In genomic region chr9:15211876-15212275, GRCm38 (mm10) we compare ENCODE assay signal across 12 mouse cellular contexts. TPM values are rescaled to one million over a fixed set of nuclear protein-coding genes. Genes with fewer than 3 reads are reported as not detected.
A peak's percentile ranks its signal among the peaks of the same experiment; 100 is the strongest.
DNase-seq lines count a peak whose midpoint lies in the region; ATAC-seq lines count a peak whose summit lies in the region.
"Had no signal": no experiment of that assay in that cellular context is flagged by ENCODE, and none has a peak within 500 bp of the region (broad histone marks: within the 10 kb centered on the region; RNA-seq: fewer than 3 reads in every experiment).

No protein-coding gene starts in this region.

- no peaks in the 10 kb centered on the region for H3K9me3 ChIP-seq in kidney, embryonic 16.5 days (ENCODE audit: low read length)
- H3K9me3 ChIP-seq: embryonic facial prominence, embryonic 15.5 days; hindbrain, embryonic 15.5 days had no signal

- H3K4me1 ChIP-seq in kidney, embryonic 16.5 days (ENCODE audit: insufficient read depth, low read length), result no peaks in the 10 kb centered on the region
- H3K4me1 ChIP-seq: embryonic facial prominence, embryonic 15.5 days; hindbrain, embryonic 15.5 days had no signal

- no peak overlapping the region for H3K27ac ChIP-seq in kidney, embryonic 16.5 days (ENCODE audit: low read length)
- H3K27ac ChIP-seq: embryonic facial prominence, embryonic 15.5 days; hindbrain, embryonic 15.5 days had no signal

- ATAC-seq in kidney, embryonic 16.5 days (ENCODE audit: low FRiP score, low TSS enrichment), result no peak
- ATAC-seq in erythroblast, adult 5-6 weeks (replicated peaks; ENCODE audit: low FRiP score, poor library complexity, severe bottlenecking), result no peak

- peak; percentile 61 to 69 for DNase-seq in cerebellum, postnatal 14 days
- DNase-seq in cerebellum, adult 9-10 months, result no peak
- DNase-seq in kidney, adult 9 months, result peak; percentile 37
- peak; percentile 23 for DNase-seq in lung, postnatal 10 days
- DNase-seq in lung, postnatal 4 days, result no peak
- peak; percentile 29 for DNase-seq in forelimb bud, embryonic 11.5 days (ENCODE audit: low read depth, low spot score)
- DNase-seq: thymus, adult 18-20 months had no signal

- H3K36me3 ChIP-seq in kidney, embryonic 16.5 days (ENCODE audit: insufficient read depth, low read length), result no peaks in the 10 kb centered on the region
- H3K36me3 ChIP-seq: embryonic facial prominence, embryonic 15.5 days; hindbrain, embryonic 15.5 days had no signal

- no peaks in the 10 kb centered on the region for H3K27me3 ChIP-seq in kidney, embryonic 16.5 days (ENCODE audit: insufficient read depth, low read length)
- H3K27me3 ChIP-seq: embryonic facial prominence, embryonic 15.5 days; hindbrain, embryonic 15.5 days had no signal

- no peak overlapping the region for H3K4me3 ChIP-seq in kidney, embryonic 16.5 days (ENCODE audit: low read length)
- H3K4me3 ChIP-seq: embryonic facial prominence, embryonic 15.5 days; hindbrain, embryonic 15.5 days had no signal

- no peak overlapping the region for H3K4me2 ChIP-seq in kidney, embryonic 16.5 days (replicated peaks; ENCODE audit: low read depth, low read length)
- H3K4me2 ChIP-seq: embryonic facial prominence, embryonic 15.5 days; hindbrain, embryonic 15.5 days had no signal

- WGBS in kidney, embryonic 16.5 days, result 76% methylated on average over 3 of the region's 3 CpGs

- no peak overlapping the region for H3K9ac ChIP-seq in kidney, embryonic 16.5 days (replicated peaks; ENCODE audit: low read length)
- H3K9ac ChIP-seq: embryonic facial prominence, embryonic 15.5 days; hindbrain, embryonic 15.5 days had no signal

RNA-seq across cellular contexts. Expression of gene Vstm5, which starts 27.0 kb away (rescaled TPM):
- 7.9 and 8.7 TPM in 2 replicates for polyA plus RNA-seq in kidney, embryonic 16.5 days (2015; fragmentation: Nextera tagmentation; extraction: Ambion mirVana)
- not detected in 2 replicates for total RNA-seq in erythroblast, adult 5-6 weeks (2015; ENCODE audit: low replicate concordance)
- total RNA-seq in erythroblast, adult 5-6 weeks (2017; ENCODE audit: low replicate concordance), result 1.1 TPM in 1 of 2 replicates, not detected in the other
- total RNA-seq: gastrocnemius, adult 8-10 months had no signal

Comparison
In these comparisons a context has a peak if more than half of its experiments do, and no peak if none do; other contexts are left out.
1. DNase-seq: peak in cerebellum, postnatal 14 days (2 of 2), kidney, adult 9 months (single experiment), lung, postnatal 10 days (single experiment) and forelimb bud, embryonic 11.5 days (single experiment); none in cerebellum, adult 9-10 months (single experiment) and lung, postnatal 4 days (0 of 2).